Mouse (Mus musculus): Measurements from ENCODE around the gene Tspan11. TPM values are rescaled to one million over a fixed set of nuclear protein-coding genes. Genes with fewer than 3 reads are reported as not detected.

Gene Tspan11
- polyA plus RNA-seq, 1 experiment from 2014 or later: 1.8 TPM

- no peaks in the 10 kb centered on the region for H3K9me3 ChIP-seq (replicated peaks)
- H3K27me3 ChIP-seq: no peaks in the 10 kb centered on the region
- H3K36me3 ChIP-seq: no peaks in the 10 kb centered on the region
- no peak for ATAC-seq (replicated peaks; ENCODE audit: insufficient number of reproducible peaks, insufficient read depth, low FRiP score, low read depth)
- no peaks in the 10 kb centered on the region for H3K4me1 ChIP-seq (replicated peaks)
- no peak overlapping the region for H3K4me2 ChIP-seq
- WGBS: 84% methylated on average over 4 of the region's 4 CpGs
- no peak overlapping the region for H3K9ac ChIP-seq
- no peak overlapping the region for H3K27ac ChIP-seq
- H3K4me3 ChIP-seq: no peak overlapping the region
Observed at GRCm38 (mm10) chr6:127911687-127912086, 24.3 kb downstream of the Tspan11 start.

GRCm38 (mm10) chr6:127912938-127913337 is 25.5 kb downstream of the Tspan11 start:
- Histone ChIP-seq H3K9me3 (replicated peaks) (no peaks in the 10 kb centered on the region), H3K27ac (no peak overlapping the region), H3K4me1 (replicated peaks) (no peaks in the 10 kb centered on the region), H3K4me3 (no peak overlapping the region), H3K9ac (no peak overlapping the region), H3K4me2 (no peak overlapping the region), H3K27me3 (no peaks in the 10 kb centered on the region), H3K36me3 (no peaks in the 10 kb centered on the region)
- 93% methylated on average over 3 of the region's 3 CpGs for whole genome bisulfite sequencing
- no peak for ATAC-seq (replicated peaks; ENCODE audit: insufficient number of reproducible peaks, insufficient read depth, low FRiP score, low read depth)

GRCm38 (mm10) chr6:127916993-127917392 is 29.6 kb downstream of the Tspan11 start:
- no peak overlapping the region for H3K4me3 ChIP-seq
- no peak for ATAC-seq (replicated peaks; ENCODE audit: insufficient number of reproducible peaks, insufficient read depth, low FRiP score, low read depth)
- H3K4me2 ChIP-seq: no peak overlapping the region
- H3K4me1 ChIP-seq (replicated peaks): no peaks in the 10 kb centered on the region
- peaks cover 7% of the 10 kb centered on the region for H3K27me3 ChIP-seq
- H3K36me3 ChIP-seq: no peaks in the 10 kb centered on the region
- no peak overlapping the region for H3K9ac ChIP-seq
- H3K27ac ChIP-seq: no peak overlapping the region
- 70% methylated on average over 3 of the region's 3 CpGs for WGBS
- no peaks in the 10 kb centered on the region for H3K9me3 ChIP-seq (replicated peaks)

GRCm38 (mm10) chr6:127917712-127918111 is 30.3 kb downstream of the Tspan11 start:
- Histone ChIP-seq H3K27me3 (peaks cover 14% of the 10 kb centered on the region), H3K9ac (no peak overlapping the region), H3K36me3 (no peaks in the 10 kb centered on the region), H3K9me3 (replicated peaks) (no peaks in the 10 kb centered on the region), H3K27ac (no peak overlapping the region), H3K4me3 (no peak overlapping the region), H3K4me1 (replicated peaks) (no peaks in the 10 kb centered on the region), H3K4me2 (no peak overlapping the region)
- WGBS: 67% methylated on average over 4 of the region's 4 CpGs
- no peak for ATAC-seq (replicated peaks; ENCODE audit: insufficient number of reproducible peaks, insufficient read depth, low FRiP score, low read depth)

- Histone ChIP-seq H3K27me3 (peaks cover 24% of the 10 kb centered on the region), H3K4me1 (replicated peaks) (no peaks in the 10 kb centered on the region), H3K4me2 (no peak overlapping the region), H3K9ac (no peak overlapping the region), H3K9me3 (replicated peaks) (no peaks in the 10 kb centered on the region), H3K4me3 (no peak overlapping the region), H3K36me3 (no peaks in the 10 kb centered on the region), H3K27ac (no peak overlapping the region)
- ATAC-seq (replicated peaks; ENCODE audit: insufficient number of reproducible peaks, insufficient read depth, low FRiP score, low read depth): no peak
- 77% methylated on average over 6 of the region's 6 CpGs for WGBS
Observed at GRCm38 (mm10) chr6:127919491-127919890, 32.1 kb downstream of the Tspan11 start.

- no peak overlapping the region for H3K27ac ChIP-seq
- no peaks in the 10 kb centered on the region for H3K36me3 ChIP-seq
- H3K9me3 ChIP-seq (replicated peaks): no peaks in the 10 kb centered on the region
- peaks cover 24% of the 10 kb centered on the region for H3K27me3 ChIP-seq
- no peak overlapping the region for H3K9ac ChIP-seq
- 7% methylated on average over 8 of the region's 8 CpGs for WGBS
- H3K4me1 ChIP-seq (replicated peaks): no peaks in the 10 kb centered on the region
- no peak overlapping the region for H3K4me2 ChIP-seq
- H3K4me3 ChIP-seq: no peak overlapping the region
- no peak for ATAC-seq (replicated peaks; ENCODE audit: insufficient number of reproducible peaks, insufficient read depth, low FRiP score, low read depth)
Observed at GRCm38 (mm10) chr6:127920652-127921051, 33.3 kb downstream of the Tspan11 start.

GRCm38 (mm10) chr6:127921996-127922395 is 34.6 kb downstream of the Tspan11 start:
- WGBS: 51% methylated on average over 9 of the region's 9 CpGs
- Histone ChIP-seq H3K9me3 (replicated peaks) (no peaks in the 10 kb centered on the region), H3K36me3 (no peaks in the 10 kb centered on the region), H3K27me3 (peaks cover 29% of the 10 kb centered on the region), H3K9ac (no peak overlapping the region), H3K27ac (no peak overlapping the region), H3K4me2 (no peak overlapping the region), H3K4me3 (no peak overlapping the region), H3K4me1 (replicated peaks) (peaks cover 2% of the 10 kb centered on the region; the same call in 1 of the 2 replicates)
- ATAC-seq (replicated peaks; ENCODE audit: insufficient number of reproducible peaks, insufficient read depth, low FRiP score, low read depth): no peak

GRCm38 (mm10) chr6:127923296-127923695 is 35.9 kb downstream of the Tspan11 start:
- H3K9me3 ChIP-seq (replicated peaks): no peaks in the 10 kb centered on the region
- WGBS: 78% methylated on average over 9 of the region's 9 CpGs
- ATAC-seq (replicated peaks; ENCODE audit: insufficient number of reproducible peaks, insufficient read depth, low FRiP score, low read depth): no peak
- H3K36me3 ChIP-seq: no peaks in the 10 kb centered on the region
- no peak overlapping the region for H3K9ac ChIP-seq
- H3K4me3 ChIP-seq: no peak overlapping the region
- H3K27me3 ChIP-seq: peaks cover 29% of the 10 kb centered on the region
- no peak overlapping the region for H3K4me2 ChIP-seq
- no peak overlapping the region for H3K27ac ChIP-seq
- H3K4me1 ChIP-seq (replicated peaks): peaks cover 14% of the 10 kb centered on the region

- Histone ChIP-seq H3K4me3 (no peak overlapping the region), H3K27ac (no peak overlapping the region), H3K36me3 (no peaks in the 10 kb centered on the region), H3K9ac (no peak overlapping the region), H3K4me1 (replicated peaks) (peaks cover 24% of the 10 kb centered on the region), H3K27me3 (peaks cover 29% of the 10 kb centered on the region), H3K4me2 (no peak overlapping the region), H3K9me3 (replicated peaks) (no peaks in the 10 kb centered on the region)
- no peak for ATAC-seq (replicated peaks; ENCODE audit: insufficient number of reproducible peaks, insufficient read depth, low FRiP score, low read depth)
- WGBS: 62% methylated on average over 6 of the region's 6 CpGs
Observed at GRCm38 (mm10) chr6:127924750-127925149, 37.4 kb downstream of the Tspan11 start.

- Histone ChIP-seq H3K27me3 (peaks cover 29% of the 10 kb centered on the region), H3K27ac (no peak overlapping the region), H3K9ac (no peak overlapping the region), H3K4me1 (replicated peaks) (peaks cover 24% of the 10 kb centered on the region), H3K9me3 (replicated peaks) (no peaks in the 10 kb centered on the region), H3K36me3 (no peaks in the 10 kb centered on the region), H3K4me3 (no peak overlapping the region), H3K4me2 (no peak overlapping the region)
- 68% methylated on average over 9 of the region's 9 CpGs for WGBS
- no peak for ATAC-seq (replicated peaks; ENCODE audit: insufficient number of reproducible peaks, insufficient read depth, low FRiP score, low read depth)
Observed at GRCm38 (mm10) chr6:127925915-127926314, 38.5 kb downstream of the Tspan11 start.

GRCm38 (mm10) chr6:127928682-127929081 is 41.3 kb downstream of the Tspan11 start:
- Histone ChIP-seq H3K36me3 (no peaks in the 10 kb centered on the region), H3K4me2 (no peak overlapping the region), H3K9ac (no peak overlapping the region), H3K27ac (no peak overlapping the region), H3K9me3 (replicated peaks) (no peaks in the 10 kb centered on the region), H3K4me3 (no peak overlapping the region), H3K4me1 (replicated peaks) (peaks cover 36% of the 10 kb centered on the region), H3K27me3 (peaks cover 6% of the 10 kb centered on the region; the same call in 1 of the 2 replicates)
- no peak for ATAC-seq (replicated peaks; ENCODE audit: insufficient number of reproducible peaks, insufficient read depth, low FRiP score, low read depth)
- 46% methylated on average over 5 of the region's 5 CpGs for WGBS

GRCm38 (mm10) chr6:127932697-127933096 is 45.3 kb downstream of the Tspan11 start:
- H3K27ac ChIP-seq: no peak overlapping the region
- ATAC-seq (replicated peaks; ENCODE audit: insufficient number of reproducible peaks, insufficient read depth, low FRiP score, low read depth): no peak

More at GRCm38 (mm10) chr6:127932697-127933096, 45.3 kb downstream of the Tspan11 start:
- H3K9me3 ChIP-seq (replicated peaks): no peaks in the 10 kb centered on the region
- WGBS: 33% methylated on average over 5 of the region's 5 CpGs
- H3K36me3 ChIP-seq: no peaks in the 10 kb centered on the region
- H3K27me3 ChIP-seq: no peaks in the 10 kb centered on the region; the same call in 1 of the 2 replicates
- H3K4me1 ChIP-seq (replicated peaks): peaks cover 27% of the 10 kb centered on the region
- H3K9ac ChIP-seq: no peak overlapping the region
- H3K4me3 ChIP-seq: no peak overlapping the region
- H3K4me2 ChIP-seq: no peak overlapping the region

Measured in heart, embryonic 15.5 days (tissue).